Comparison of ENCODE assay signal across 16 mouse cellular contexts in genomic region chr19:11800531-11801315, GRCm38 (mm10). TPM values are rescaled to one million over a fixed set of nuclear protein-coding genes. Genes with fewer than 3 reads are reported as not detected.
DNase-seq lines count a peak whose midpoint lies in the region; ATAC-seq lines count a peak whose summit lies in the region.
"Had no signal": no experiment of that assay in that cellular context is flagged by ENCODE, and none has a peak within 500 bp of the region (broad histone marks: within the 10 kb centered on the region; RNA-seq: fewer than 3 reads in every experiment).

No protein-coding gene starts in this region.

- peak; percentile 54; the same call in 1 of the 2 replicates for ATAC-seq in kidney, embryonic 15.5 days (replicated peaks; ENCODE audit: low FRiP score)
- 0 out of 2 replicates have a peak, but pooled peaks have one; percentile 42 for ATAC-seq in erythroid progenitor cell, adult 5-6 weeks (replicated peaks; ENCODE audit: low FRiP score, poor library complexity, severe bottlenecking)

- H3K27ac ChIP-seq in kidney, embryonic 15.5 days: no peak overlapping the region
- H3K27ac ChIP-seq: heart, embryonic 13.5 days; hindbrain, embryonic 15.5 days; limb, embryonic 10.5 days had no signal

- H3K4me1 ChIP-seq in kidney, embryonic 15.5 days: no peaks in the 10 kb centered on the region
- H3K4me1 ChIP-seq: heart, embryonic 13.5 days; hindbrain, embryonic 15.5 days; limb, embryonic 10.5 days had no signal

- DNase-seq in kidney, postnatal 25 days: no peak
- peak; percentile 50 for DNase-seq in retina, postnatal 1 day
- no peak for DNase-seq in retina, embryonic 14.5 days (ENCODE audit: low spot score)
- DNase-seq in spleen, postnatal 4 days (ENCODE audit: low spot score in 2 of 2): no peak
- DNase-seq in right cerebral cortex, adult 18-20 months: no peak
- DNase-seq: adrenal gland, postnatal 10 days; lung, embryonic 14.5 days had no signal

- H3K36me3 ChIP-seq in kidney, embryonic 15.5 days: peaks cover 12% of the 10 kb centered on the region; the same call in 1 of the 2 replicates
- H3K36me3 ChIP-seq: heart, embryonic 13.5 days; hindbrain, embryonic 15.5 days; limb, embryonic 10.5 days had no signal

- H3K4me2 ChIP-seq in kidney, embryonic 15.5 days: no peak overlapping the region
- H3K4me2 ChIP-seq: heart, embryonic 13.5 days; hindbrain, embryonic 15.5 days; lung, embryonic 14.5 days had no signal

- H3K4me3 ChIP-seq in kidney, embryonic 15.5 days (replicated peaks): no peak overlapping the region
- H3K4me3 ChIP-seq: erythroblast, embryonic 14.5 days; heart, embryonic 13.5 days; hindbrain, embryonic 15.5 days; limb, embryonic 10.5 days had no signal

- 75% methylated on average over 8 of the region's 8 CpGs for WGBS in kidney, embryonic 15.5 days

- H3K9me3 ChIP-seq in kidney, embryonic 15.5 days (replicated peaks): no peaks in the 10 kb centered on the region
- H3K9me3 ChIP-seq: heart, embryonic 13.5 days; hindbrain, embryonic 15.5 days; limb, embryonic 10.5 days had no signal

- H3K9ac ChIP-seq in kidney, embryonic 15.5 days: no peak overlapping the region
- H3K9ac ChIP-seq: heart, embryonic 13.5 days; hindbrain, embryonic 15.5 days; lung, embryonic 14.5 days had no signal

- no peaks in the 10 kb centered on the region for H3K27me3 ChIP-seq in kidney, embryonic 15.5 days
- H3K27me3 ChIP-seq: heart, embryonic 13.5 days; hindbrain, embryonic 15.5 days had no signal

RNA-seq across cellular contexts. Expression of gene Stx3, which starts 18.5 kb away (rescaled TPM):
- polyA plus RNA-seq in kidney, embryonic 15.5 days (2015; fragmentation: Nextera tagmentation; extraction: Ambion mirVana): 20.4 TPM in 2 replicates
- 2.2 TPM in 1 of 2 replicates, not detected in the other for total RNA-seq in erythroid progenitor cell, adult 5-6 weeks (2015; ENCODE audit: low replicate concordance)
- total RNA-seq in erythroid progenitor cell, adult 5-6 weeks (2017; ENCODE audit: low replicate concordance): 0.39 and 6.0 TPM in 2 replicates
- polyA plus RNA-seq: erythroblast, embryonic 14.5 days had no signal

RNA-seq across cellular contexts. Expression of gene Mrpl16, which starts 30.5 kb away (rescaled TPM):
- 52.2 and 52.6 TPM in 2 replicates for polyA plus RNA-seq in kidney, embryonic 15.5 days (2015; fragmentation: Nextera tagmentation; extraction: Ambion mirVana)
- total RNA-seq in erythroid progenitor cell, adult 5-6 weeks (2015; ENCODE audit: low replicate concordance): 19.8 and 21.0 TPM in 2 replicates
- total RNA-seq in erythroid progenitor cell, adult 5-6 weeks (2017; ENCODE audit: low replicate concordance): 6.8 and 22.5 TPM in 2 replicates

RNA-seq across cellular contexts. Expression of gene Olfr1417, which starts 38.3 kb away (rescaled TPM):
- not detected in 2 replicates for polyA plus RNA-seq in kidney, embryonic 15.5 days (2015; fragmentation: Nextera tagmentation; extraction: Ambion mirVana)
- total RNA-seq in erythroid progenitor cell, adult 5-6 weeks (2015; ENCODE audit: low replicate concordance): not detected in 2 replicates
- total RNA-seq in erythroid progenitor cell, adult 5-6 weeks (2017; ENCODE audit: low replicate concordance): not detected in 2 replicates
- total RNA-seq: adrenal gland, postnatal 10 days; layer of hippocampus, postnatal 10 days had no signal
- polyA plus RNA-seq: cortical plate, adult 2 months; erythroblast, embryonic 14.5 days; heart, embryonic 13.5 days; limb, embryonic 10.5 days; lung, embryonic 14.5 days; small intestine, adult 2 months had no signal

RNA-seq across cellular contexts. Expression of gene Gif, which starts 53.4 kb away (rescaled TPM):
- not detected in 2 replicates for polyA plus RNA-seq in kidney, embryonic 15.5 days (2015; fragmentation: Nextera tagmentation; extraction: Ambion mirVana)
- total RNA-seq in erythroid progenitor cell, adult 5-6 weeks (2015; ENCODE audit: low replicate concordance): not detected in 2 replicates
- not detected in 2 replicates for total RNA-seq in erythroid progenitor cell, adult 5-6 weeks (2017; ENCODE audit: low replicate concordance)
- total RNA-seq: adrenal gland, postnatal 10 days; layer of hippocampus, postnatal 10 days had no signal
- polyA plus RNA-seq: cortical plate, adult 2 months; erythroblast, embryonic 14.5 days; heart, embryonic 13.5 days; hindbrain, embryonic 15.5 days; limb, embryonic 10.5 days had no signal
